Mouse (Mus musculus): ENCODE results near the gene Fbxl18.

DNA sequence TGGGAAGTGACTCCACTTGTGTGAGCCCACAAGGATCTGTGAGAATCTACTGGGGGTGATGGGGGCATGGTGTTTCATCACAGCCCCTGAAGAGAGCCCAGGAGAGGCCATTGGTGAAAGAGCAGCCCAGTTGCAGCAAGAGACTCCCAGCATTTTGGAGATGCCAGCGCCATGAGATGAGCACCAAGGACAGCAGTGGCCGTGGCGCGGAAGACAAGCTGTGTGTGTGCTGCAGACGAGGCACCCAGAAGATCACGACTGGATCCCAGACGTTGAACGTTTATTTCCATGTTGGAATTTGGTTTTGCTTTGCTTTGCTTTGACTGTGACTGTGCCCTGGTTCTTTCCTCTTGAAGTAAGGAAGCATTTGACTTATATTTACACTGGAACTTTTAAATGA is 22.2 kb upstream of the Fbxl18 start:
- TF ChIP-seq POLR2A (IDR thresholded peaks at IDR 0.05; ENCODE audit: borderline replicate concordance, extremely low read depth, low read depth, low read length) (no peak), CTCF (IDR thresholded peaks at IDR 0.05; ENCODE audit: insufficient read depth, low read length) (no peak)

All from lung, adult 2 months (tissue).